Mouse (Mus musculus): ENCODE measurements around the gene Rd3l.
"Not testable (repeated sequence)": the region's sequence is repeated elsewhere in the genome, so short reads cannot be mapped to it uniquely, and the experiment has no call there.

DNA sequence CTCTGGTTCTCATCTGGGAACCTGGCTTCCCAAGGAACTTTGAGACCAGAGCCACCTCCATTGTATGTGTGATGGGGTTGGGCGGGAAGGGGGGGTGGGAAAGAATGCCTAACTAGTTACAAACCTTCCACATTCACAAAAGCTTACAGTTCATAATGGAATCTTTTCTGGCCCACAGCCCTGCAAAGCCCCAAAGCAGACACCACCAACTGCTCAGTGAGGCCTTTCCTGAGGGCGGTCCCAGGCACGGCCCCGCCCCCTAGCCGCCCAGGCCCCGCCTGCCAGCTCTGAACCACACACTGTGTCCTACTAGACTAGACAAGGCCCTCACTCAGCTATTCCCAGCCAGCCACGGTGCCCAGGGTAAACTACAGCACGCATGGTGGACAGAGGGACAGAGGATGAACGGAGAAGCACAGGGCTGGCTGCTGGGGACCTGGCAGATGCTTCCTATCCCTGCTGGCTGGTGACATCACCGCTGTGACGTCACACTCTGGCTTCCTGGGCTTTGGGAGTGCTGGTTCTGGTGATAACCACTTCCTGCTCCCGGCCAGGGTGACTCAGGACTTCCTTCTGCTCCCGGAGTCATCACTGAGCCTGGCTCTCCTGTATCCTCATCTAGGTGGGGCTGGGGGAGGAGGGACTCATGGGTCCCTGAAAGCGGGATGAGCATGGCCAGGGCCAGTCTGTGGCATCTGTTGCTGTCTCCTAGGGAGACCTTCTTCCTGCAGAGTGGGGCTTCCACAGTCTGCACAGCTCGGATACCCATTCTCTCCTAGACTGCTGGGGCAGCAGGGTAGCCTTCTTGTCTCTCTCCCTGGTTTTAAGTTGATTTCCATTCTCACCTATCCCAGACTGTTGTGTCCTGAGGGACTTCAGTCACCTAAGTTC, 35.1 kb downstream of the Rd3l start:
- TF ChIP-seq POLR2A (IDR thresholded peaks at IDR 0.05; ENCODE audit: insufficient read depth, low read depth, low read length); CTCF (IDR thresholded peaks at IDR 0.05); EP300 (IDR thresholded peaks at IDR 0.05; ENCODE audit: insufficient read depth, low read depth, low read length): not testable (repeated sequence)

All from heart, adult 2 months (tissue).